ENCODE assay signal across 14 mouse cellular contexts in the genomic region with DNA sequence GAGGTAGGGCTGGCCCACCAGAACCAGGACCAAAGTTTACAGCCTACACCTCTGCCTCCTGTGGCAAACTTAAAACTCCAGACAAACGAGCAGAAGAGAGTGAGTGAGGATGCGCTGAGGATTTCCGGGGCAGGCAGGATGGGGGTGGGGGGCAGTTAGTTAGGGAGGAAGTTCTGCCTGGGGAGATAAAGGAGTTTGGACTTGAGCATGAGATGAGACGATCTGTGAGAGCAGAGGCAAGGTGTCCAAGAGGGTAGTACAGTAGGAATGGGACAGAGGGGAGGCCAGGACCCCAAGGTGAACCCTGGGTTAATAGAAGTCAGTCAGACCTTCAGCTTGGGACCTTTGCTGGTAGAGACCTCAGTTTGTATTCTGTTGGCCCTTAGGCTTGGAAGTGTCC. TPM values are rescaled to one million over a fixed set of nuclear protein-coding genes. Genes with fewer than 3 reads are reported as not detected.
A peak's percentile ranks its signal among the peaks of the same experiment; 100 is the strongest.
DNase-seq lines count a peak whose midpoint lies in the region; ATAC-seq and TF ChIP-seq lines count a peak whose summit lies in the region.
"Had no signal": no experiment of that assay in that cellular context is flagged by ENCODE, and none has a peak within 500 bp of the region (broad histone marks: within the 10 kb centered on the region; RNA-seq: fewer than 3 reads in every experiment).

No protein-coding gene starts in this region.

- ATAC-seq in heart, embryonic 11.5 days (replicated peaks; ENCODE audit: insufficient number of reproducible peaks, low FRiP score, low TSS enrichment), result no peak
- no peak for ATAC-seq in stomach, embryonic 16.5 days (ENCODE audit: insufficient read depth, low FRiP score)
- no peak for ATAC-seq in stomach, postnatal 0 days (ENCODE audit: low FRiP score, low TSS enrichment)
- ATAC-seq in liver, embryonic 15.5 days (ENCODE audit: insufficient read depth), result 0 out of 2 replicates have a peak, but pooled peaks have one; percentile 6
- ATAC-seq: forebrain, embryonic 15.5 days had no signal

- no peak for TF ChIP-seq EP300 in stomach, postnatal 0 days (optimal IDR thresholded peaks at IDR 0.05)

- H3K4me1 ChIP-seq in heart, embryonic 11.5 days (ENCODE audit: control insufficient read depth, insufficient read depth, low read length), result peaks cover 74% of the 10 kb centered on the region
- H3K4me1 ChIP-seq in stomach, embryonic 16.5 days (ENCODE audit: control insufficient read depth, insufficient read depth, low read length), result peaks cover 27% of the 10 kb centered on the region
- H3K4me1 ChIP-seq in stomach, postnatal 0 days (replicated peaks; ENCODE audit: control insufficient read depth, insufficient read depth), result 0 out of 2 replicates have a peak, but pooled peaks cover 3% of the 10 kb centered on the region
- H3K4me1 ChIP-seq in liver, embryonic 15.5 days (replicated peaks), result peaks cover 88% of the 10 kb centered on the region

- peak overlapping the region; percentile 78 for H3K27ac ChIP-seq in heart, embryonic 11.5 days (ENCODE audit: low read depth, low read length)
- H3K27ac ChIP-seq in stomach, embryonic 16.5 days (ENCODE audit: low read length), result no peak overlapping the region
- H3K27ac ChIP-seq in stomach, postnatal 0 days (replicated peaks), result no peak overlapping the region
- peak overlapping the region; percentile 97 for H3K27ac ChIP-seq in liver, embryonic 15.5 days (replicated peaks)
- H3K27ac ChIP-seq: forebrain, embryonic 15.5 days; limb, embryonic 13.5 days had no signal

- peak overlapping the region; percentile 49 for H3K4me2 ChIP-seq in heart, embryonic 11.5 days
- no peak overlapping the region for H3K4me2 ChIP-seq in stomach, embryonic 16.5 days (ENCODE audit: low read depth, low read length)
- no peak overlapping the region for H3K4me2 ChIP-seq in stomach, postnatal 0 days (replicated peaks; ENCODE audit: low read depth)
- peak overlapping the region; percentile 73 for H3K4me2 ChIP-seq in liver, embryonic 15.5 days
- H3K4me2 ChIP-seq: forebrain, embryonic 15.5 days; limb, embryonic 13.5 days had no signal

- TF ChIP-seq CTCF in stomach, postnatal 0 days (IDR thresholded peaks at IDR 0.05; ENCODE audit: low read depth), result no peak

- H3K4me3 ChIP-seq in heart, embryonic 11.5 days (ENCODE audit: low read depth, low read length), result no peak overlapping the region
- H3K4me3 ChIP-seq in stomach, embryonic 16.5 days (replicated peaks; ENCODE audit: low read length), result no peak overlapping the region
- H3K4me3 ChIP-seq in stomach, postnatal 0 days (ENCODE audit: low read depth, low read length), result no peak overlapping the region
- peak overlapping the region; percentile 61 for H3K4me3 ChIP-seq in liver, embryonic 15.5 days (replicated peaks)
- H3K4me3 ChIP-seq: embryonic facial prominence, embryonic 10.5 days; forebrain, embryonic 15.5 days; limb, embryonic 13.5 days; midbrain, embryonic 10.5 days had no signal

- H3K27me3 ChIP-seq in heart, embryonic 11.5 days (ENCODE audit: control insufficient read depth, insufficient read depth, low read length), result no peaks in the 10 kb centered on the region
- no peaks in the 10 kb centered on the region for H3K27me3 ChIP-seq in stomach, embryonic 16.5 days (ENCODE audit: control insufficient read depth, insufficient read depth, low read length)
- no peaks in the 10 kb centered on the region for H3K27me3 ChIP-seq in stomach, postnatal 0 days (ENCODE audit: control insufficient read depth, insufficient read depth, low read length)
- H3K27me3 ChIP-seq in liver, embryonic 15.5 days, result no peaks in the 10 kb centered on the region
- H3K27me3 ChIP-seq: forebrain, embryonic 15.5 days; limb, embryonic 13.5 days had no signal

- no peaks in the 10 kb centered on the region for H3K36me3 ChIP-seq in heart, embryonic 11.5 days (ENCODE audit: control insufficient read depth, insufficient read depth, low read length)
- no peaks in the 10 kb centered on the region for H3K36me3 ChIP-seq in stomach, embryonic 16.5 days (ENCODE audit: control insufficient read depth, insufficient read depth, low read length)
- H3K36me3 ChIP-seq in stomach, postnatal 0 days (ENCODE audit: control insufficient read depth, insufficient read depth, low read length), result no peaks in the 10 kb centered on the region
- H3K36me3 ChIP-seq in liver, embryonic 15.5 days (replicated peaks), result no peaks in the 10 kb centered on the region; the same call in 1 of the 2 replicates
- H3K36me3 ChIP-seq: embryonic facial prominence, embryonic 10.5 days; forebrain, embryonic 15.5 days; limb, embryonic 13.5 days; midbrain, embryonic 10.5 days had no signal

- peak overlapping the region; percentile 36; the same call in 1 of the 2 replicates for H3K9ac ChIP-seq in heart, embryonic 11.5 days (ENCODE audit: low read depth, low read length)
- H3K9ac ChIP-seq in stomach, embryonic 16.5 days (ENCODE audit: low read length), result peak overlapping the region; percentile 7; the same call in 1 of the 2 replicates
- no peak overlapping the region for H3K9ac ChIP-seq in stomach, postnatal 0 days (ENCODE audit: low read length)
- peak overlapping the region; percentile 78 for H3K9ac ChIP-seq in liver, embryonic 15.5 days
- H3K9ac ChIP-seq: forebrain, embryonic 15.5 days; limb, embryonic 13.5 days had no signal

- no peak for DNase-seq in heart, postnatal 4 days
- DNase-seq in stomach, postnatal 0 days (ENCODE audit: low spot score), result no peak
- no peak for DNase-seq in ovary, postnatal 36 days (ENCODE audit: low spot score)
- DNase-seq in ovary, postnatal 10 days (ENCODE audit: low spot score), result no peak
- no peak for DNase-seq in natural killer cell, adult 2 months (ENCODE audit: low spot score in 2 of 2)
- DNase-seq: kidney, adult 2 months; layer of hippocampus, adult 9-11 months had no signal

- WGBS in heart, embryonic 11.5 days (ENCODE audit: insufficient replicate concordance), result 48% methylated on average over 4 of the region's 4 CpGs
- WGBS in stomach, embryonic 16.5 days, result 68% methylated on average over 4 of the region's 4 CpGs
- 73% methylated on average over 4 of the region's 4 CpGs for WGBS in stomach, postnatal 0 days
- 10% methylated on average over 4 of the region's 4 CpGs for WGBS in liver, embryonic 15.5 days (ENCODE audit: insufficient replicate concordance)

- no peaks in the 10 kb centered on the region for H3K9me3 ChIP-seq in heart, embryonic 11.5 days (replicated peaks; ENCODE audit: control insufficient read depth, low read length)
- H3K9me3 ChIP-seq in stomach, embryonic 16.5 days (replicated peaks; ENCODE audit: control insufficient read depth, low read length), result no peaks in the 10 kb centered on the region
- H3K9me3 ChIP-seq in stomach, postnatal 0 days (ENCODE audit: control insufficient read depth, low read length), result no peaks in the 10 kb centered on the region
- no peaks in the 10 kb centered on the region for H3K9me3 ChIP-seq in liver, embryonic 15.5 days (replicated peaks)
- H3K9me3 ChIP-seq: embryonic facial prominence, embryonic 10.5 days; forebrain, embryonic 15.5 days; limb, embryonic 13.5 days; midbrain, embryonic 10.5 days had no signal

RNA-seq across cellular contexts. Expression of a gene that starts 13.7 kb away (rescaled TPM):
- polyA plus RNA-seq in heart, embryonic 11.5 days (2014; fragmentation: Nextera tagmentation; extraction: Ambion mirVana), result 11.1 and 12.6 TPM in 2 replicates
- 10 to 100 TPM; 19.4 to 19.8 TPM for total RNA-seq in heart, postnatal 4 days (2021)
- 7.6 and 8.5 TPM in 2 replicates for polyA plus RNA-seq in stomach, embryonic 16.5 days (2015; fragmentation: Nextera tagmentation; extraction: Ambion mirVana)
- 4.1 and 4.3 TPM in 2 replicates for polyA plus RNA-seq in stomach, postnatal 0 days (2015; fragmentation: Nextera tagmentation; extraction: Ambion mirVana)
- 41.3 and 46.3 TPM in 2 replicates for polyA plus RNA-seq in liver, embryonic 15.5 days (2015; fragmentation: Nextera tagmentation; extraction: Ambion mirVana)

Comparison
In these comparisons a context has a peak if more than half of its experiments do, and no peak if none do; other contexts are left out.
1. H3K27ac ChIP-seq: peak in heart, embryonic 11.5 days (single experiment) and liver, embryonic 15.5 days (single experiment); none in stomach, embryonic 16.5 days (single experiment) and stomach, postnatal 0 days (single experiment).
2. H3K4me2 ChIP-seq: peak in heart, embryonic 11.5 days (single experiment) and liver, embryonic 15.5 days (single experiment); none in stomach, embryonic 16.5 days (single experiment) and stomach, postnatal 0 days (single experiment).